Mouse (Mus musculus) kidney, adult 9 months (tissue): ENCODE data around the gene Trim8.

Experiments
- DNase-seq: peaks from one replicate; pipeline ENCODE4 v3.0.0; 2022

The Trim8 gene

DNA sequence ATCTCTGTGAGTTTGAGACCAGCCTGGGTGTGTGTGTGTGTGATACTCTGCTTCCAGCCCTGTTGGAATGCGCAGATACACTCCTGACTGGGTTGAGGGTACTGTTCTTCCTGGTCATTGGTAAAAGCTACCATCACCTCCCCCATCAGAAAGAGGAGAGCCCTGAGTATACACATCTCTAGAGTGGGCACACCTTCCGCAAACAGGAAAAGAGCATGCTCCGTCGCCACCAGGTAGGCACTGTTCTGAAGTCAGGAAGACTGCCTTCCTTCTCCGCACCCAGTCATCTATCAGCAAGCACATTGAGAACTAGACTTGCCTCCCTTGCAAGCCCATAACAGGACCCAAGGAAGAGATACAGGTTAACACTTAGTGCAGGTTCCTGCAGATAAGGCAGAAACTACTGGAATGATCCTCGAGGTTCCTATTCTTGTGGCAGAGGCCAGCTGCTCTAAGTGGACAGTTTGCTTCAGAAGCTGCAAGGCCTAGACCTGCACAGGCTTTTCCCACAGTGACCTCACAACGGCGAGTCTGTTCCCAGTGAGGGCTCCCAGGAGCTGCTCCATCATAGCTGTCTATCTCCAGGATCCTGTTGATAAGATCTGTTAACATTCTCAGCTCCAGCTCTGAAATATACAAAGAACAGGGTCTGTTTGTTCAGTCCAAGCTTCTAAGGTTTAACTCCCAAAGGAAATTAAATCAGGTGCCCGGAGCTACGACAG lies 20.7 kb upstream of the Trim8 start:
- DNase-seq, result no peak

DNA sequence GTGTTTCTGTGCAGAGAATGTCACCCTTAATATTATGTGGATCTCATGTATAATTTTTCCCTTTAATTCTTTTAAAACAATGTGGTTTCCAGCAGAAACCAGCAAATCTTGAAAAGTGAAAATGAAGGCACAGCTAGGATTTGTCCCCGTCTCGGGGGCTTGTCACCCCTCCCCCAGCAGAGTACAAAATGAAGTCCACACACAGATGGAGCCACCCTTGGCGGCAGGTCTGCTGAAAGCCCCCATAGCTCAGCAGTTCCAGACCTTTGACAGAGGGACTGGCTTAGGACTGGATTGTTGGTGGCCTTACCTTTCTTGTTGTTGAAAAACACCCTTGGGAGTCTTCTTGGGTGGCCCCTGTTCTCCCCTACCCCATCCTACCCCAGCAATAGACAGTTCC lies 20.1 kb upstream of the Trim8 start:
- no peak for DNase-seq

DNA sequence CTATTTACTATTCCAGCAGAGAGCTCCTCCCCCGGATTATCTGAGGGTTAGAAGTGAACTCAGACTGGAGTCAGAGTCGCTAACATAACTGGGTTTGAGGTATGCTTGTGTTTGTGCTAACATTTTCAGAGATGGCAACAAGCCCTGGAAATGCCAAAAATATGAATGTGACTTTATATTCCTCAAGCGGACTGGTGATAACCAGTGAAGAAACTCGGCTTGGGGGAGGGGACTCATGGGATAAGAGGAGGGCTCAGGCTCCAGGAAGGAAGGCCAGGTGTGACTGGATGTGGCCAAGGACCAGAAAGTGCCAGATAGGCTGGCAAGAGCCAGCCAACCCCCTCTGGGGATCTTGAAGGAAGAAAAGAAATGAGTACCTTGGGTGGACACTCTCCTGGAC lies 19.7 kb upstream of the Trim8 start:
- DNase-seq, result peak; percentile 44

DNA sequence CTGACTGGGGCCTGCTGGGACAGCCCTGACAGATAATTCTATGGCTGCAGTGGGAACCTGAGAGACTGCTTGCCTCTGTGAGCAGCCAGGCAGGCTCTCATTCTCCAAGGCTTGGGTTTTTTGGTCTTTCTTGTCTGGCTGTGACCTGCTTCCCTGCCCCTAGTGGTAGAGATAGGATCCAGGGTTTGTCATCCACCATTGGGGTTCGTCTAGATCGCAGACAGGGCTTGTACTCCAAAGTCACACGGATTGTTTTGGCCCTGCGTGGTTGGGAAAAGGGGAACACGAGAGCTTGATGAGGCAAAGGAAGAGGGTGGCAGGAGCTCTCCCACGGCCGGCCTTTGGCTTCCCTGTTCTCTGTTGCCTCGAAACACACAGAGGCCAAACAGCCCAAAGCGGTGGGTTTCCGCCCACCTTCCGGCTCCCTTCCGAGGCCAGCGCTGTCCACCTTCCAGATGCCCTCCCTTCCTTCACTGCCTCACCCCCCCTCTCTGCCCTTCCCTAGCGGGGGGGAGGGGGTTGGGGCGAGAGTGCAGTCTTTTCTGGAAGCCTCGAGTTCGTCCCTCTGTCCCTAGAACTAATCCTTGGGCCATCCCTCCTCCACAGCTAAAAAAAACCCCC lies 18.5 kb upstream of the Trim8 start:
- DNase-seq, result peak; percentile 43

DNA sequence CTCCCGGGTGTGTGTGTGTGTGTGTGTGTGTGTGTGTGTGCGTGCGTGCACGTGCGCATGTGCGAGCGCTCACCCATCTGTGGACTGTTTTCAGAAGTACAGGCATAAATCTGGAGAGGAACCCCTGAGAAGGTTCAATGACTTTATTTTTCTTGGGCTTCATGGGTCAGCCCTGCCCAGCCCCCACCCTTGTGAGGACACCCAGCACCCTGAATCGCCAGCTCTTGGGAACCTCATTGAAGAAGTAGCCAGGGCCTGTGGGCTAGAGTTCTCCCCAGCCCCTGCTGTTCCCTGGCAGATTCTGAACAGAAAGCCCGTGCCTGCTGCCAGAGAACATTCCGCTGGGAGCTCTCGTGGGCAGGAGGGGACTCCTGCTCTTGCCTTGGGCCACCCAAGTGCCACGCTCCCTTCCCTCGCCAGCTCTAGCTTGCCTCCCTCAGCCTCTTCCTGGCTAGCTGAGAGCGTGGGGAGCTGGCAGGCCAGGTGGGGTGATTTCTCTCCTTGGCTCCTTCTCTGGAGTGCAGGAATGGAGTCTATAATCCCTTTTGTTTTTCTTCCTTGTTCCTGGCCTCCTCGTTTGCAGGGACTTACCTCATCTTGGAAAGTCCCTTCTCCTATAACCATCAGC lies 17.7 kb upstream of the Trim8 start:
- peak; percentile 76 for DNase-seq

DNA sequence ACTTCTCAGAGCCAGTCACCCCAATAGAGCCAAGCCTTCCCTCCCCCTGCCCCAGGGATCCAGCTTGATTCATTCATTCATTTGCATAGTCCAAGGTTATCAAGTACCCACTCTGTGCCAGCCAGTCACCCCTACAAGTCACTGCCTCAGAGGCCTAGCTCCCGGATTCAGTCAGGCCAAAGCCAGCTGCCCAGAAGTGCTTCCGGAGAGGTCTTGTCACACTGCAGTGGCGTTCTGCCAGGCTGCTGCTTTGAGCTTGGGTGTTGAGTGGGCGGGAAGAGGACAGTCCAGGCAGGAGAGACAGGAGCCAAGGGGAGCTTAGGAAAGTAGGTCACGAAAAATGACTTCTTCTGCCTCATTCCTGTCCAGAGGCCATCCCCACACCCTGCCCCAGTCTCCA lies 17.0 kb upstream of the Trim8 start:
- DNase-seq, result peak; percentile 93

DNA sequence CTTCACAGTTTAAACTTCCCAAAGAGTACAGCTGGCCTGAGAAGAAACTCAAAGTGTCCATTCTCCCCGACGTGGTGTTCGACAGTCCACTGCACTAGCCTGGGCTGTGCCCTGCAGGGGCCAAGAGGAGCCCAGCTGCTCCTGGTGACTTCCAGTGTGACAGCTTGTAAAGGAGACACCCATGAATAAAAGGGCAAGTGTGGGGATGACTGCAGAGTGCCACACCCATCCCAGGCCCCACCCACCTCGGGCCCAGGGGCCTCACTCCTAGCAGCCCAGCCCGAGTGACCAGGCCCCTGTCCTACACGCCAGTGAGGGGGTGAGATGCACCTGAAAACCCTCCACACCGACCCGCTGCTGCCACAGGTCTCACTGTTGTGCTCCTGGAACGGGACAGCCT lies 15.7 kb upstream of the Trim8 start:
- no peak for DNase-seq

DNA sequence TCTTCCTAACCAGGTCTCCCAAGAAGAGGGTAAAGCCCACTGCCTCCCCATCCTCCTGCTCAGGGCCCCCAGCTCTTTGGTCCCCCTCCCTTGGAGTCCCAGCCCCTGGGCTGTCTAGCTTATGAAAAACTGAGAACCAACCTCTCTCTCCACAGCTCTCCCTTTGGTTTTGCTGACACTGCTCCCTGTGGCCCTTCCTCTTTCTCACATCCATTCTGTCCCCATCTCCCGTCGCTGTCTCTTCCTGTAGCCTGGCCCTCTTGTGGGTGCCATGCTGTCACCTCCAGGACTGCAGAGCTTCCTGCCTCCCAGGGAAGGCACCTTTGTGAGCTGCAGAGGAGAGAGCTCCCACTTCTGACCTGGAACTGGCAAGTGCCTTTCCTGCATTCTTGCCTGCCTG lies 14.8 kb upstream of the Trim8 start:
- DNase-seq, result no peak

DNA sequence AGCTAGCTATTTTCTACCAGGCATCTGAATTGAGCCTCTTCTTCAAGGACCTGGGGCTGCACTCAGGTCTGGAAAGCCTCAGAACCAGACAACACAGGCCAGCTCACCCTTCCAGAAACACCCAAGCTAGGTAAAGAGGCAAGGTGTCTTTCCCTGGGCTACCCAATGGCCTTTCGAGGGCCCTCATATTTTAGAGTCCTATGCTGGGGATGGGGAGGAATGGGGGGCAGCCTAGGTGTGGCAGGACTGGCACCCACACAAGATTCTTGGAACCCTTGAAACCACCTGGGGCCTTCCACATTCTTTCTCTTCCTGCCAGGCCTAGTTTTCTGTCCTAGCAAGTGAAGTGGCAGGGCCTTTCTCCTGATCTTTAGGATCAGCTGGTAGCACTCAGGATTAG lies 12.1 kb upstream of the Trim8 start:
- DNase-seq, result no peak

DNA sequence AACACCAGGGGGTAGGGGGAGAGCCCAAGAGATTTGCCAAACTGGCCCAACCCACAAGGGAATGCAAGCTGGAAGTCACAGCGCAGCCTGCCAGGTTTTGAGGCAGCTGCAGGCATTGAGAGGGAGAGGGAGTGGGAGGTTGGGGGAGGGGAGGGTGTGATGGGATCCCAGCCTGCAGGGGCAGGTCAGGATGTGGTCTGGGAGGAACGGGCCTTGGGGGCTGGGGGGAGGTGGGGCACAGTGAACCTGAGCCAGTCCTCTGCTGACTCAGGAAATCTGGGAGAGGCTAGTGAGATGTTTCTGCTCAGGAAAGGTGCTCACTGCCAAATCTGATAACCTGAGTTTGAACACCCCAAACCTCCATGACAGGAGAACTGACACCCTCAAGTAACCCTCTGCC lies 10.9 kb upstream of the Trim8 start:
- no peak for DNase-seq

DNA sequence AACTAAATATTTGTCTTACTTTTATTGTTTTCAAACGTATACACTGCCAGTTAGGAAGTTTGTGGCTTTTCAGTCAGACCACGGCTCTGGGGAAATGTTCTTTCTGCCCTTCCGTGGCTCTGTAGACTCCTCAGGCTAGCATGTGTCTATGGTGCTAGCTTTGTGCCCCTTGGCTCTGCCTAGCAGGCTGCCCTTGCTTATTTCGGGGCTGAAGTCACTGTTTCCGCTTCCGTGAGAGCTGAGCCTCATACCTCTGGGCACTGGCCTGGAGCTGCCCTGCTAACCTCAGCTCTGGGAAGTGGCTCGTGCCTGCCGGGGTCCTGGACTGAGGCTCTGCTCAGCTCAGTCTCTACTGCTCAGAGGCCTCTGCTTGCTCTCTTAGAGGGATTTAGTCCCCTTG lies 6.4 kb upstream of the Trim8 start:
- no peak for DNase-seq

DNA sequence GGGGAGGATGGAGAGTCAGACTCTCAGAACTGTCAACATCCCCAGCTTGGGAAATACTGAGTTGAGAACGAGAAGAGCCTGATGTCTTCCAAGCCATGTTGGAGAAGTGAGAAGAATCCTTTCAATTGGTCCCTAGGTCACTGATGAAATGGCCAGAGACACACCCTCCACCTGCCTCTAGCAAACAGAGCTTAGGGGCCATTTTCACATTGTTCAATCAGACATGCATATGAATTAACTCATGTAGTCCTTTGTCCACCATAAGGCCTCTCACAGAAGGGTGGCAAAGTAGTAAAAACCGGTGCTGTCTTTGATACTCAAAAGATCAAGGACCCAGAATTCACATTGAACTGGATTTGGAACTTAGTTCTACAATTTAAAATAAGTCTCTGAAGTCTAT lies 4.3 kb upstream of the Trim8 start:
- no peak for DNase-seq

DNA sequence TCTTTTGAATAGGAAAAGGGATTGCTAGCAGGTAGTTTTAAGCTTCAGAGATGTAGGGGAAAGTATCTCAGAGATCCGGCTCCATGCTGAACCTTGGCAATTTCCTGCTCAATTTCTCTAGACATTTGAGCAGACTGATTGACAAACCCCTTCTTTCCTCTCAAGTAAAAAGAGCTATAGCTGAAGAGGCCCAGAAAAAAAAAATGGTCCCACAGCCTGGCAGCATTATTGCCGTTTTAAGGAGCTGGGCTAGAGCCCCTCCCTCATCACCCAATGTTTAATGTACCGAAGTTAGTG lies 2.0 kb upstream of the Trim8 start:
- no peak for DNase-seq

DNA sequence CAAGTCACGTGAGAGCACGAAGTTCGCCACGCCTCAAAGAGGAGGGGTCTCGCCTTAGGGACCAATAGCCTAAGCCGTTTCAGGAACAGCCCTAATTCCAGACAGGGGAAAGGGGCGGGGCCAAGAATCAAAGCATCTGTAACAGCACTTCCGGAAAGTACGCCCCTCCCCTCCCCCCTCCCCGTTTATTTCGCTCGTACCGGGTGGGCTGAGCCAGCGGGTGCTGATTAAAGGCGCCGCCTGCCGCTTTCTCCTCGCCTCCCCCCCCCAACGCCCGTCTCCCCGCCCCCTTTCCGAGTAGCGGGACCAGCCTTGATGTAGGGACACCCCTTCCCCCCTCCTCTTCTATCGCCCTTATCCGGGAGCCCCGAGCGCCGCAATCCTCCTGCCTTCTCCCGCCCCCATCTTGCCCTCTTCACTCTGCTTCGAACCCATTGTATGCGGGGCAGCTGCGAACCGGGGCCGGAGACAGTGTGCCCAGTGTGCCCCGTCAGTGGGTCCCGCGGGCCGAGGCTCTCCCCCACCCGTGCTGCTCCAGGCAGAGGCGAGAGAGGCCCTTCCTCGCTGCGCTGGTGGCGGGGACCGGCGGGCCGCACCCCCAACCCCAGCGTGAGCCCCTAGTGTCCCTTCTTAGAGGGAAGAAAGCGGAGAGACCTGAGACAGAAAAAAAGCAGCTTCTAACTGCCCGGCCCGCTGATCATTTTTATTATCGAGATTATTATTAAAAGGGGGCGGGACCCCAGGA lies 1.5 kb upstream of the Trim8 start:
- DNase-seq, result peak; percentile 99

DNA sequence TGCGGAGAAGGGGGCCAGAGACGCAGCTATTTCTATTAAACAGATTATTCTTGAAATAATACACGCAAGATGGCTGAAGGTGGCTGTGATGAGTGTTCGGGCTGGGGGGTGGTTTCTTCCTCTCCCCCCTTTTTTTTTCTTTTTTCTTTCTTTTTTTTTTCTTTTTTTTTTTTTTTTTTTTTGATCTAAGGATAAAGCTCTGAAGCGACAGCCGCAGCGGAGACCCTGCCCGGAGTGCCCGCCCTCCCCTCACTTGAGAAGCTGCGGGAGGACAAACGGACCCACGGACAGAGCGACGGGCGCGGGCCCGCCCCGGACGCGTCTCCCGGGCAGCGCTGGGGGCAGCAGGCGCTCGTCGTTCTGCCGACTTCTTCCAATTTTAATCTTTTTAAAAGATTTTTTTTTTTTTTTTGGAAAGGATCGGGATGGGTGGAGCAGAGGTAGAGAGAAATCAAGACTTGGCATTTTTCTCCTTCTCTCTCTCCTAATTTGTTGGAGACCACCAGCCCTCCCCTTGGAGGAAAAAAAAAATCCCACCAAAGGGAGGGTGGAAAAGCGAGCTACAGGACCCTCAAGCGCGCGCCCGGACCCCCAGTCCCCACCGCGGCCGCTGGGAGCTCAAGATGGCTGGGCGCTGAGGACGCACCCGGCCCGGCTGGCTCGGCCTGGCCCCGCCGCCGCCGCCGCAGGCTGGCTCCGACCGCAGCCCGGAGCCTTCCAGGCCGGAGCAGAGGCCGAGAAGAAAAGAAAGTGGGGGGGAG lies 741 bp upstream of the Trim8 start:
- DNase-seq, result no peak

DNA sequence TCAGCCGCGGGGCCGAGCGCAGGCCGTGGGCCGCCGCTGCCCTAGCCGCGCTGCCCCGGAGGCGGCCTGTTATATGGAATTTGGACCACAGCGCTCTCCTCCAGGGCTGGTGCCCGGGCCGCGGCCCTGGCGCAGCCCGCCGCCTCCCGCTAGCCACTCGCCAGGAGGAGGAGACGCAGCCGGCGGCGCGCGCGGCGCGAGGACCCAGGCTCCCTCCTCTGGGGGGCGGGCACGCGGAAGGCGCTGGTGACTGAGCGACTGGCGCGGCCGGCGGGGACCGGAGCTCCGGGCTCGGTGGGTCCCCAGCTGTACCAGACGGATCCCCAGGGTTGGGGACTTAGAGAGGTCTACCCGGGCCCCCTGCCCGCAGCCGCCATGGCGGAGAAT lies 560 bp downstream of the Trim8 start:
- peak; percentile 76 for DNase-seq

DNA sequence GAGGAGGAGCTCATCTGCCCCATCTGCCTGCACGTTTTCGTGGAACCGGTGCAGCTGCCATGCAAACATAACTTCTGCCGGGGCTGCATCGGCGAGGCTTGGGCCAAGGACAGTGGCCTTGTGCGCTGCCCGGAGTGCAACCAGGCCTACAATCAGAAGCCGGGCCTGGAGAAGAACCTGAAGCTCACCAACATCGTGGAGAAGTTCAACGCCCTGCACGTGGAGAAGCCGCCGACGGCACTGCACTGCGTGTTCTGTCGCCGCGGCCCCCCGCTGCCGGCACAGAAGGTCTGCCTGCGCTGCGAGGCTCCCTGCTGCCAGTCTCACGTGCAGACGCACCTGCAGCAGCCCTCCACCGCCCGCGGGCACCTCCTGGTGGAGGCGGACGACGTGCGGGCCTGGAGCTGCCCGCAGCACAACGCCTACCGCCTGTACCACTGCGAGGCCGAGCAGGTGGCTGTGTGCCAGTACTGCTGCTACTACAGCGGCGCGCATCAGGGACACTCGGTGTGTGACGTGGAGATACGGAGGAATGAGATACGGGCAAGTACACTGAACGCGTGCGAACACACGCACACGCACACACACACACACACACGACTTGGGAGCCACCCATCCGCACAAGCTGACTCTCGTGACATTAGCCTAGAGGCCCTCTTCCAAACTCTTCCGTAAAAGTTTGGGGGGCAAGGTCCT lies 1.1 kb downstream of the Trim8 start:
- peak; percentile 87 for DNase-seq

DNA sequence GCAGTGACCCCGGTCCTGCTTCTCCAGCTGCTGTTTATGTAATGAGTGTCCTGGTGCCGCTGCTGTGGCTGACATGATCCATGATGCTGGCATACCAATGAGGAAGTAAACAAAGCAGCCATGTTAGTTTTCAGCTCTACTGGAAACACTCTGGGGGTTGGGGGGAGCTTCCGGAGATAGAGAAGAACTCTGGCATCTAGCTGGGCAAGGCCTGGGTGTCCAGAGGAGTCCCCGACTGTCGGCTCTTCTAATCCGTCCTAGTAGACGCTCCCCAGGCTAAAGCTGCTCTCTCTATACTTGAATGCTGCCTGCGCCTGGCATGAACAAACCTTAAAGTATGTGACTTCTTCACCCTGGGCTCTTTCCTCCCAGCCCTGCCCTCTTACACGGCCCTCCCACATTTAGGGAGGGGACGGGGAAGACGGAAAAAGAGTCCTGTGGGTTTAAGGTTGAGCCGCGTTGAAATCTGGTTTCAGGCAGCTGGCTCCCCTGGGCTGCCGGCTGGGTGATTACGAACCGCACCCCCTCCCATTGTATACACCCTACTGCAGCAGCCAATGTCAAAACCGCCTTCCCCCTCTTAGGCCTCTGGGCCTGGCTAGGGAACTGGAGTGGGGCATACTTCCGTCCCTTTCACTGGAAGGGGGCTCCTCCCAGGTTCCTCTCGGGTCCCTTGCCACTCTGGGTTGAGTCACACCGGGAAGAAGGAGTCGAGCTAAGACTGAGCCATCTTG lies 2.0 kb downstream of the Trim8 start:
- peak; percentile 94 for DNase-seq

DNA sequence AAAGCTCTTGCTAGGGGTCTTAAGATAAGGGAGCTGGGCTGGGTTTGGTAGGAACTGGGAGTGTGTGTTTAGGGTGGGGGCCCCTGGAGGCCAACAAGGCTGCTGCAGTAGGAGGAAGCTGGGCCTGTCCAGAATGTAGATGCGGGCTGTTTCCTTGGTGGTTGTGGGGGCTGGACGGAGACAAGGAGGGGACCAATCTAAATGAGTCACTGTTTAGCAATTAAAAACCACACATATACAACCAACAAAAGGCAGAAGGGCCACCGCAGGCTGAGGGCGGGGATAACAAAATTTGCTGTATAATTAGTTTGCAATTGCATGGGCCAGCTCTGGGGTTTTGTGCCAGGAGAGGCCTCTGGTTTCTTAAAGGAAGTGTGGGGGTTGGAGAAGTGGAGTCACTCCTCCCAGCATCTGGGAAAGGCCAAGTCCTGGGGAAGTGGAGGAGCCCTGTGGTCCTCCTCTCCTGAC lies 2.6 kb downstream of the Trim8 start:
- DNase-seq, result peak; percentile 76

DNA sequence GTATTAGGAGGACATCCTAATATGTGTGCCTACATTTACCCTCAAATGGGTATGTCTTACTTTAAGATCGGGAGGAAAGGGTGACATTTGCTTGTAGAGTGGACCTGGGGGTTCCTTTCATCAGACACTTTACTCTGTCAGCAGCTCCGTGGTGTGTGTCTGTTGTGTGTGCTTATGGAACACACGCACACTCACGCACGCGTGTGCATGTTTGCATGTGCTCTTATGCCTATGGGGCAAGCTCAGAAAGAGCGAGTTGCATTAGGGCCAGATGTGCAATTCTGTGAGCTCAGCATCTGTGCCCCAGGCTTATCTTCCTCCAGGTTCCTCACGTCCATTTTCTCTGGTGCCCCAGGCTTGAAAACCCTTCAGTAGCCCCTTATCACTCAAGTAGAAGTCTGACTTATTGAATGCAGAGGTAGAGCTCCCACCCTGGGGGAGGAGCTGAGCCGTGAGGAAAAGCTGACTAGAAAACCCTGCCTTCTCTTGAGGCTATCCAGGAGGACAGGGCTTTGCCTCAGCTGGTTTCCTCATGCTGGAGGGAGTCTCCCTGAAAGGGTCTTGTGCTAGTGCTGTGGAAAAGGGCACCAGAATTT lies 3.4 kb downstream of the Trim8 start:
- peak; percentile 39 for DNase-seq

DNA sequence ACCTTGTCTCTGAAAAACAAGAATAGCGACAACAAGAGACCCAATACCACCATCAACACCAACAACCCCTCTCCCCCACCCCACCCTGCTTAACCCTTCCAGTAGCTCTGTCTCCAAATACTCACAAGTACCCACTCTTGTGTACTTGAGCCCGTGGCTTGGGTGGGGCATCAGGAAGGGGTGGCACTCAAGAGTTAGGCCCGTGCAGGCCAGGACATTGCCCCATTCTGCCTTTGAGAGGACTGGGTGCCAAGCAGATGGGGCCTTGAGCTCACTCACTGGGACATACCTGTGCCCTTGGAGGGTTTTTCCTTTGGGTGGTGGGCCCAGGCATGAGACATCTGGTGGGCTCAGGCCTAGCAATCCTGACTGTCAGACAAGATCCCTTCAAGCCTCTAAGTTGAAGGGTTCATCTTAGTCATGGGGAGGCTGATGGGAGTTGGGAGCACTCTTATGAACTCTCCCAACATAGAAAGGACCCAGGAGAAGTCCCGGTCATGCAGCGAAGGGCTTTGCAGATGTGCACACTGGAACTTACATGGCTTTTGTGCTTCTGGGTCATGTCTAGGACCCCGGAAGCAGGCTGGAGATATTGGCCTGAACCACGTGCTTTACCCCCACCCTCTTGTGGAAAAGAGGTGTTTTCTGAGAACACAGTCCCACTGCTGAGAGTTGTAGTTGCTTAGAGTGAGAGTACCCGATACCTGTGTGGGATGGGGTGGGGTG lies 4.3 kb downstream of the Trim8 start:
- DNase-seq, result peak; percentile 43
